Mouse (Mus musculus) olfactory bulb, adult 2 months (tissue): Measurements from ENCODE around the gene Acadl.

Experiments
- CTCF ChIP-seq: fragments of 200-500 bp; IDR thresholded peaks from 2 replicates; pipeline ENCODE4 v1.5.1; 2012; ENCODE audit warnings: low read depth, mild to moderate bottlenecking, low read length, moderate library complexity; ENCODE audit not compliant: insufficient read depth
- POLR2A ChIP-seq: fragments of 200-500 bp; IDR thresholded peaks from 2 replicates; pipeline ENCODE4 v1.6.1; 2012; ENCODE audit warnings: mild to moderate bottlenecking, low read depth, low read length, moderate library complexity; ENCODE audit not compliant: insufficient read depth

- TF ChIP-seq CTCF (no peak), POLR2A (no peak)
These were observed 82.0 kb downstream of the Acadl start for GRCm38 (mm10) chr1:66781027-66781426.
